Mouse (Mus musculus) CD8-positive naive resting alpha-beta T cell, adult 57 days (primary cell): ENCODE measurements around the gene Chrm1. TPM values are rescaled to one million over a fixed set of nuclear protein-coding genes. Genes with fewer than 3 reads are reported as not detected.

ENCODE experiments used
- total RNA-seq: library from RNA; stranded (reverse); gene quantifications from one replicate; pipeline ENCODE4 v1.2.4, GENCODE M21; 2023

Chrm1 gene
- total RNA-seq, result not detected

GRCm38 (mm10) chr19:8663360-8663839, at the start of gene Chrm1:
TSS of gene Chrm1 (plus strand) at chr19:8663789.

DNA sequence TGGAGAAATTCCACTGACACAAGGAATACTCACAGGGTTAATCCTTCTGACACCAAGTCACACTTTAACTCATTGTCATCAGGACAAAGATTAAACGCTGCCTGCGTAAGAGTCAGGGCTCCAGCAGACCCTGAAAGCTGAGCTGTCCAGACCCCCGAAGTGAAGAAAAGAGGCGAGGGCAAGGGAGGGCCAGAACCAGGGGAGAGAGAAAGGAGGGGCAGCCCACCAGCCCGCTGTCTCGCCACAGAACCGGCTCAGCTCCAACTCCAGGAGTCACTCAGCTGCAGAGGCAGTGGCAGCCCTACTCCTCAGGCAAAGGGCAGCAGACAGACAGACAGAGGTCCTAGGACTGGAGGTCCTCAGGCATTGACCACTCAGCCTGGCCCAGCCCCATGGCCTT, 45.7 kb upstream of the Chrm1 start, which contains the start of gene Slc22a6:
Slc22a6 (plus strand) TSS at position 136 of the 400 bp plus-strand sequence.

GRCm38 (mm10) chr19:8722907-8723573, 59.5 kb downstream of the Chrm1 start, which contains the start of gene Slc3a2:
TSS of gene Slc3a2 (minus strand) at chr19:8723369.

Other genes starting within 250 kb of the Chrm1 start
- not detected for gene Slc22a8, start 72.5 kb upstream of the Chrm1 start, total RNA-seq
- not detected for gene Slc22a6, start 45.8 kb upstream of the Chrm1 start, total RNA-seq
- gene Slc3a2, start 59.6 kb downstream of the Chrm1 start, total RNA-seq, result 222 TPM
- gene Wdr74, start 72.0 kb downstream of the Chrm1 start, total RNA-seq, result 116 TPM
- 10.2 TPM for gene 1700092M07Rik, start 76.9 kb downstream of the Chrm1 start, total RNA-seq
- 221 TPM for gene Stx5a, start 77.6 kb downstream of the Chrm1 start, total RNA-seq
- gene Nxf1, start 93.3 kb downstream of the Chrm1 start, total RNA-seq, result 393 TPM
- 39.0 TPM for gene Tmem223, start 107.2 kb downstream of the Chrm1 start, total RNA-seq
- 75.2 TPM for gene Tmem179b, start 110.7 kb downstream of the Chrm1 start, total RNA-seq
- gene Taf6l, start 122.6 kb downstream of the Chrm1 start, total RNA-seq, result 10.3 TPM
- 59.8 TPM for gene Polr2g, start 134.8 kb downstream of the Chrm1 start, total RNA-seq
- 0.58 TPM for gene Zbtb3, start 138.8 kb downstream of the Chrm1 start, total RNA-seq
- gene Ttc9c, start 155.5 kb downstream of the Chrm1 start, total RNA-seq, result 22.9 TPM
- gene Hnrnpul2, start 156.2 kb downstream of the Chrm1 start, total RNA-seq, result 99.6 TPM
- 16.8 TPM for gene AC129217.1, start 166.0 kb downstream of the Chrm1 start, total RNA-seq
- gene Bscl2, start 173.7 kb downstream of the Chrm1 start, total RNA-seq, result 41.8 TPM
- gene Gng3, start 175.4 kb downstream of the Chrm1 start, total RNA-seq, result not detected
- gene Lrrn4cl, start 187.0 kb downstream of the Chrm1 start, total RNA-seq, result 0.61 TPM
- gene Ubxn1, start 207.7 kb downstream of the Chrm1 start, total RNA-seq, result 113 TPM
- 31.5 TPM for gene Uqcc3, start 217.1 kb downstream of the Chrm1 start, total RNA-seq
- gene Lbhd1, start 219.9 kb downstream of the Chrm1 start, total RNA-seq, result 9.4 TPM
- not detected for gene Gm49403, start 220.1 kb downstream of the Chrm1 start, total RNA-seq
- 33.6 TPM for gene 1810009A15Rik, start 225.1 kb downstream of the Chrm1 start, total RNA-seq
- 7.6 TPM for gene Gm49416, start 225.1 kb downstream of the Chrm1 start, total RNA-seq
- 21.6 TPM for gene Ints5, start 229.2 kb downstream of the Chrm1 start, total RNA-seq
- gene Ganab, start 234.3 kb downstream of the Chrm1 start, total RNA-seq, result 152 TPM